Mouse (Mus musculus) hindbrain, embryonic 13.5 days (tissue): ENCODE data around the gene Wdr5. TPM values are rescaled to one million over a fixed set of nuclear protein-coding genes. Genes with fewer than 3 reads are reported as not detected.
A peak's percentile ranks its signal among the peaks of the same experiment; 100 is the strongest.

Source experiments
- ATAC-seq: fragments of 200-750 bp; cut with Nextera tagmentation; 2 replicates; pipeline ENCODE4 v1.8.0; 2017; ENCODE audit warnings: moderate TSS enrichment; ENCODE audit not compliant: low FRiP score
- H3K27ac ChIP-seq: fragments of 300-500 bp; sonication (generic); 2 replicates; pipeline ENCODE4 v1.5.1; 2015; ENCODE audit warnings: inconsistent platforms, mild to moderate bottlenecking, moderate library complexity
- H3K27me3 ChIP-seq: fragments of 300-500 bp; sonication (generic); 2 replicates; pipeline ENCODE4 v1.6.1; 2015; ENCODE audit warnings: mild to moderate bottlenecking, inconsistent platforms
- H3K36me3 ChIP-seq: fragments of 300-500 bp; sonication (generic); 2 replicates; pipeline ENCODE4 v1.6.1; 2015; ENCODE audit warnings: mild to moderate bottlenecking, inconsistent platforms
- H3K4me1 ChIP-seq: fragments of 300-500 bp; sonication (generic); replicated peaks from 2 replicates; pipeline ENCODE4 v1.6.1; 2015; ENCODE audit warnings: inconsistent platforms
- H3K4me2 ChIP-seq: fragments of 300-500 bp; sonication (generic); 2 replicates; pipeline ENCODE4 v1.6.1; 2015; ENCODE audit warnings: inconsistent platforms, mild to moderate bottlenecking, moderate library complexity
- H3K4me3 ChIP-seq: fragments of 300-500 bp; sonication (generic); 2 replicates; pipeline ENCODE4 v1.5.1; 2015; ENCODE audit warnings: mild to moderate bottlenecking, inconsistent platforms
- H3K9ac ChIP-seq: fragments of 300-500 bp; sonication (generic); 2 replicates; pipeline ENCODE4 v1.6.1; 2015; ENCODE audit warnings: mild to moderate bottlenecking, inconsistent platforms
- H3K9me3 ChIP-seq: fragments of 300-500 bp; sonication (generic); 2 replicates; pipeline ENCODE4 v1.6.1; 2016; ENCODE audit warnings: inconsistent platforms
- WGBS: fragments of 180-500 bp; shearing (Covaris S2); methylation state at CpG from one replicate; pipeline ENCODE4 v1.1.7; 2015; 5-methylcytosine and 5-hydroxymethylcytosine counted together
- polyA plus RNA-seq: library from polyadenylated mRNA; unstranded; fragments of >200 nt; fragmentation: Nextera tagmentation; extraction: Ambion mirVana; gene quantifications from 2 replicates; pipeline ENCODE4 v1.2.1, GENCODE M21; 2015

Gene Wdr5
- 40.7 and 42.3 TPM in 2 replicates for polyA plus RNA-seq

- peak within 1 kb of the TSS; percentile 88 for H3K27ac ChIP-seq
- H3K9ac ChIP-seq, result peak within 1 kb of the TSS; percentile 92
- H3K9me3 ChIP-seq, result no peaks in the 10 kb centered on the region
- H3K4me1 ChIP-seq, result peaks cover 31% of the 10 kb centered on the region
- WGBS, result under 1% methylated on average over 57 of the region's 57 CpGs
- H3K4me2 ChIP-seq, result peak within 1 kb of the TSS; percentile 85
- peak; percentile 93 for ATAC-seq
- peak within 1 kb of the TSS; percentile 95 for H3K4me3 ChIP-seq
- H3K27me3 ChIP-seq, result no peaks in the 10 kb centered on the region
- H3K36me3 ChIP-seq, result peaks cover 15% of the 10 kb centered on the region
Observed at GRCm38 (mm10) chr2:27514639-27515328, at the start of gene Wdr5. TSS of gene Wdr5 (plus strand) at chr2:27515157.

GRCm38 (mm10) chr2:27469292-27469990 is 45.5 kb upstream of the Wdr5 start:
- Histone ChIP-seq H3K36me3 (peaks cover 24% of the 10 kb centered on the region), H3K9me3 (no peaks in the 10 kb centered on the region), H3K9ac (0 out of 2 replicates have a peak overlapping the region, but pooled peaks have one; percentile 9), H3K4me3 (no peak overlapping the region), H3K4me1 (peaks cover 75% of the 10 kb centered on the region), H3K4me2 (no peak overlapping the region), H3K27me3 (no peaks in the 10 kb centered on the region), H3K27ac (no peak overlapping the region)
- 89% methylated on average over 4 of the region's 4 CpGs for WGBS
- ATAC-seq, result no peak

GRCm38 (mm10) chr2:27469991-27470355 is 45.0 kb upstream of the Wdr5 start:
- Histone ChIP-seq H3K4me1 (peaks cover 76% of the 10 kb centered on the region), H3K36me3 (peaks cover 24% of the 10 kb centered on the region), H3K9me3 (no peaks in the 10 kb centered on the region), H3K27ac (no peak overlapping the region), H3K27me3 (no peaks in the 10 kb centered on the region), H3K4me3 (no peak overlapping the region), H3K9ac (no peak overlapping the region), H3K4me2 (no peak overlapping the region)
- ATAC-seq, result no peak
- 85% methylated on average over 3 of the region's 3 CpGs for WGBS

DNA sequence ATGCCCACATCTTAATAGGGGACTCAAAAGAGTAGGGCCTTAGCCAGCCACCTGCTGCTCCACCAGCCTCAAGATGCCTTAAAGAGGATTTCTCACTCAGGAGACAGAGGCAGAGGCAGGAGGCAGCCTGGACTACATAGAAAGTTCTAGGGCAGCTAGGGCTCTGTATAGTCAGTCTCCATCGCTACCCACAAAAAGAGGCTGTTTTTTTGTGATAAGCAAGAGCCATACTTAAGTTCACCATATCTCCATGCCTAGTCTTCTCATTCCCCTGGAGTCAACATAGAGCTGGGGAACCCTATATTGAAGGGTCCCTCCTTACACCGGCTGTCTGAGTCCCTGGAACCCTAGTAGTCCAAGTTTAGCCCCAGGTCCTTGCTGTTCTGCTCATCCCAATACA is 44.4 kb upstream of the Wdr5 start:
- Histone ChIP-seq H3K4me2 (no peak overlapping the region), H3K9me3 (no peaks in the 10 kb centered on the region), H3K27ac (no peak overlapping the region), H3K27me3 (no peaks in the 10 kb centered on the region), H3K9ac (no peak overlapping the region), H3K36me3 (peaks cover 20% of the 10 kb centered on the region), H3K4me3 (no peak overlapping the region), H3K4me1 (peaks cover 76% of the 10 kb centered on the region)
- ATAC-seq, result no peak
- WGBS, result 96% methylated on average over 2 of the region's 2 CpGs

GRCm38 (mm10) chr2:27471170-27471584 is 43.8 kb upstream of the Wdr5 start:
- Histone ChIP-seq H3K4me1 (peaks cover 76% of the 10 kb centered on the region), H3K36me3 (peaks cover 14% of the 10 kb centered on the region), H3K27me3 (no peaks in the 10 kb centered on the region), H3K9ac (0 out of 2 replicates have a peak overlapping the region, but pooled peaks have one; percentile 8), H3K4me2 (no peak overlapping the region), H3K27ac (no peak overlapping the region), H3K4me3 (no peak overlapping the region), H3K9me3 (no peaks in the 10 kb centered on the region)
- ATAC-seq, result no peak

DNA sequence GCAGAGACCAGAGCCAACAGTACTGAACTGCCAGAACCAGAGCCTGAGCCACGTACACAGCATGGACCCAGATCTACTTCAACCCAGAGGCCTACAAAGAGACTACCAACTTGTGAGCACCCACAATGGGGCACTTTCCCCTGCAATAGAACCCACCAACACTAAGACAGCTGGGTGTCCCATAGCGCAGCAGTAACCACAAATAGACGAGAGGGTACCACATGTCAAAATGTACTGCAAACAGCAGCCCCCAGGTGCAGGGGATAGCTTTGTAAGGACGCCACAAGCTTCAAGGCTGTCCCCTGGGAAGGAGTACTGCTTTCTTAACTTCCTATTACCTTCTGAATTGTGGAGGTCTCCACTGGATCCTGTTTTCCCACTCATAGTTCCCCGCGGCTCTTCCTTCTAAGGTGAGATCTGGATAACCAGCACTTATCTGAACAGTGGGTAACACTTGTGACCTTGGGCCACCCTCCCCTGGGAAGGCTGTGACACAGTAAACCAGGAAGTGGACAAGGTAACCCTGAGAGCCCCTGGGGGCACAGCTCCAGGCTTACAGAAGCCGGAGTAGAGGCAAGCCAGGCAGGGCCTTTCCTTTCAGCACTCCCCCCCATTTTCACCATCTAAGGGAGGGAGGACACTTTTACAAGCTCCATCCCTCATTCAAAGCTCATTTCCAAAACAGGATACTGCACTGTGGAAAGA is 41.7 kb upstream of the Wdr5 start:
- 81% methylated on average over 7 of the region's 7 CpGs for WGBS
- Histone ChIP-seq H3K36me3 (peaks cover 5% of the 10 kb centered on the region; the same call in 1 of the 2 replicates), H3K4me2 (peak overlapping the region; percentile 96), H3K4me1 (peaks cover 71% of the 10 kb centered on the region), H3K9me3 (no peaks in the 10 kb centered on the region), H3K9ac (peak overlapping the region; percentile 97), H3K4me3 (peak overlapping the region; percentile 99), H3K27me3 (no peaks in the 10 kb centered on the region), H3K27ac (no peak overlapping the region)
- ATAC-seq, result no peak

DNA sequence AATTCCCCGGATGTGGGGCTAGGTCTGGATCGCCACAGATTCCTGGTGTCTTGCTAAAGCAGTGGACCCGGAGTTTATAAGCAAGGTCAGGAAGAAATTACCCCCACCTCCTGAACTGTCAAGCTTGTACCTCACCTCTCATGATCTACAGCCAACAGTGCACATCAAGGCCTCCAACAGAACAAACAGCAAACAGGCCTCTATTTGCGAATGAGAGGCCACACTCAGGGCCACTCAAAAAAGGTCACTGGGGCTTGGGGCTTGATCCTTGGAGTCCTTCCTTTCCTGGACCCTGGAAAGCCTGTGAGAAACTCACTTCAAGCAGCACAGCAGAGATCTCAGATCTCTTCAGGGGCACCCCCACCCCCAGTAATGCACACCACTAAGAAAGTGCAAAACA is 41.0 kb upstream of the Wdr5 start:
- Histone ChIP-seq H3K9ac (peak overlapping the region; percentile 97), H3K36me3 (peaks cover 5% of the 10 kb centered on the region; the same call in 1 of the 2 replicates), H3K4me1 (peaks cover 66% of the 10 kb centered on the region), H3K4me3 (peak overlapping the region; percentile 99), H3K4me2 (peak overlapping the region; percentile 96), H3K27ac (no peak overlapping the region), H3K9me3 (no peaks in the 10 kb centered on the region), H3K27me3 (no peaks in the 10 kb centered on the region)
- WGBS, result 29% methylated on average over 4 of the region's 4 CpGs
- ATAC-seq, result no peak

DNA sequence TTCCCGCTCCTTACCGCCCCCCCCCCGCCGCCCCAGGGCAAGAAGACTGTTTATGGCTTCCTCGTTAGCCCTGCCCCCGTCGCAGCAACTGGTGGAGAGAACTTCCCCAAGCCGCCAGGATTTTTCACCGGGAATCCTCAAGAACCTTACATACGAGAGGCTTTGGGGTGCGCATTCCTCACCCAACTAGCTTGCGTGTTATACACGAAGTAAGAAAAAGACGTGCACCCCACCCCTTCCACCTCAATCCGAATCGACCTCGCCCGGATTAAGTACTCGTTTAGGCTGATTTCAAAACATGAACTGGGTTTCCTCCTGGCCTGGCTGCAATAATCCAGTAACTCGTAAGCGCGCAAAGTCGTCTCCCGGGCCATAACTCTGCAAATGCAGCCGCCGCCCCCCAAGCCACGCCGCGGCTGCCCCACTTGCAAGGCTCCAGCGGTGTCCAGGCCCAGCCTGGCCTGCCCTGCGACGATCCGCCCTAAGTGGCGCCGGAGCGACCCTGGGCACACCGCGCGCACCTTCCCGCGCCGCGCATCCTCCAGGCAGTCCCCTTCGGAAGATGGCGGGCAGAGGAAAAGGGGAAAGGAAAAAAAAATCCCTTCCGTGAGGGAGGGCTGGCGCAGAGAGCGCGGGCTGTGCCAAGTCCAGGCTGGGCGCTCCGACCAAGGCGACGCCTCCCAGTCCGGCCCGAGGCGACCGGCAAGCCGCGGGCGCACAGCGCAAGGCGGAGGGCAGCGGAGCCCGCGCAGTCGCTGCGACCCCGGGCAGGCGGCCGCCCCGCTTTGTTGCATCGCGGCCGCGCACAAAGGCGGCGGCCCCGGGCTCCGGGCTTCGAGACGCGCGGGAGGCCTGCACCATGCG is 40.1 kb upstream of the Wdr5 start:
- H3K4me1 ChIP-seq, result peaks cover 56% of the 10 kb centered on the region
- no peaks in the 10 kb centered on the region for H3K27me3 ChIP-seq
- WGBS, result under 1% methylated on average over 66 of the region's 84 CpGs
- H3K4me3 ChIP-seq, result peak overlapping the region; percentile 99
- H3K27ac ChIP-seq, result peak overlapping the region; percentile 97
- peak; percentile 59 for ATAC-seq
- H3K4me2 ChIP-seq, result peak overlapping the region; percentile 96
- peaks cover 5% of the 10 kb centered on the region; the same call in 1 of the 2 replicates for H3K36me3 ChIP-seq
- no peaks in the 10 kb centered on the region for H3K9me3 ChIP-seq
- H3K9ac ChIP-seq, result peak overlapping the region; percentile 97

- Histone ChIP-seq H3K27ac (peak overlapping the region; percentile 97), H3K4me2 (peak overlapping the region; percentile 96)
- under 1% methylated on average over 85 of the region's 96 CpGs for WGBS
Observed at GRCm38 (mm10) chr2:27475495-27476302, 39.3 kb upstream of the Wdr5 start.

DNA sequence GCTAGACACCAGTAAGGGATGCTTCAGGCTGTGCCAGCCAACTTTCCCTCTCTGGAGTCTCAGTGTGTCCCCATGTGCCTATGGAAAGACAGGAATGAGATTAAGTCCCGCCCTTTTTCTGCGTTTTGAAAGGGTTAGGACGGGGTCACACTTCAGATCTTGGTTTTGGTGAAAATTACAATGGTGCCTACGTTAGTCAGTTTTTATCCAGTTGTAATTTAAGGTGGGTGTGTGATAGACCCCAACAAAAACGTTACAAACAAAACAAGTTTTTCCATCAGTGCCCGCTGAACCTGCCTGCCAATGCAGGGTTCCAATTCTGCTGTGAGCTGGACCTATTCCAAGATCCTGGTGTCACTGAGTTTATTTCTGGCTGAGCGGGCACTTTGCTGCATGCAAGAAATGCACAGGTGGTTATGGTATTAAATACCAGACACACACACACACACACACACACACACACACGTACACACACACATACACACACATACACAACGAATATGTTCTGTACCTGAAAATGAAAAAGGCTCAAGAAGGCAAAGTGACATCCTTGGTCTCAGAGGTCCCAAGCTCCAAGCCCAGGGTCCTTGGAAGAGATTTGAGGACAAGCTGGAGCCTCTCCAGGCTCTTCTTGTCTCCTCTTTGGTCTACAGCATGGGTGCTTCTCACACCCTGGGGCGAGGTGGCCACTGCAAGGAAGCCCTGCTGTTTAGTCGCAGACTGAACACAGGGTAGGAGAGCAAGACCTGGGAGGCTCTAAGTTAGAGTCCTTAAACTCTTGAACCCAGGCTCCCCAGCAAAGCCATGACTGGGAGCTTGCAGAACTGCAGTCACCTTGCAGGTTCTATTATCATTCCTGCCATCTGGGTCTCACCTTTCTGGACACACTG is 38.4 kb upstream of the Wdr5 start:
- 30% methylated on average over 11 of the region's 11 CpGs for WGBS
- Histone ChIP-seq H3K36me3 (peaks cover 5% of the 10 kb centered on the region; the same call in 1 of the 2 replicates), H3K27me3 (no peaks in the 10 kb centered on the region), H3K9me3 (no peaks in the 10 kb centered on the region), H3K4me2 (peak overlapping the region; percentile 76), H3K4me1 (peaks cover 39% of the 10 kb centered on the region), H3K9ac (peak overlapping the region; percentile 76), H3K27ac (peak overlapping the region; percentile 97), H3K4me3 (peak overlapping the region; percentile 99)
- no peak for ATAC-seq

More at GRCm38 (mm10) chr2:27475495-27476302, 39.3 kb upstream of the Wdr5 start:
- Histone ChIP-seq H3K4me1 (peaks cover 48% of the 10 kb centered on the region), H3K36me3 (peaks cover 5% of the 10 kb centered on the region; the same call in 1 of the 2 replicates), H3K9ac (peak overlapping the region; percentile 97), H3K9me3 (no peaks in the 10 kb centered on the region), H3K4me3 (peak overlapping the region; percentile 99), H3K27me3 (no peaks in the 10 kb centered on the region)
- peak; percentile 99 for ATAC-seq
